Mouse (Mus musculus) natural killer cell, adult 2 months (primary cell): ENCODE measurements at regions not wholly inside any gene's neighbourhood (a gene's known extent, or its start where the extent isn't known, plus 50 kb on each side); places are given as distances from the start of the nearest gene placed in this dataset.

ENCODE experiments used
- DNase-seq, 2 experiments: peaks; one replicate each; pipeline ENCODE4 v3.0.0; 2022; ENCODE audit warnings: low spot score in 2 of 2

GRCm38 (mm10) chr1:182224836-182225235 lies 57.8 kb downstream of the Degs1 start:
- DNase-seq = no peak

DNA sequence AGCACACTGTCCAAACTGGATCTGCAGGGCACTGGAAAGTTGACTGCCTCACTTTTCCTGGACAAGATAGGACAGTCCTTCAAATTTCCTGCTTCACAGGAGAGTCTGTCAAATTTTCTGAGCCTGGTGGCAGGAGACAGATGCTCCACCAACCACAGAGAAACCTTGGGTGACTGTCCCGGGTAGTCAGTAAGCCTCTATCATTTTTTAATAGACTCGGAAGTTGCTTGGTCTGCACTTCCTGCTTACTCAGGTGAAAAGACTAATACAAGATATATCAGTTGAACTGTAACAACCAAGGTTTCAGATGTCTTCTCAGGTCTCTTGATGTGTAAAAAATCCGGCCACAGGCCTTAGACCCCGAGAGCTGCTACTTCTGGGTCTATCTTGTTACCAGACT lies 58.8 kb downstream of the Degs1 start:
- peak in 1 of 2 experiments; percentile 1 for DNase-seq
